Mouse (Mus musculus): ENCODE data around the gene AC140267.1. TPM values are rescaled to one million over a fixed set of nuclear protein-coding genes. Genes with fewer than 3 reads are reported as not detected.

AC140267.1 gene
- polyA plus RNA-seq, 1 experiment from 2014 or later = not detected

- Histone ChIP-seq H3K27ac (ENCODE audit: low read depth, low read length) (no peak overlapping the region), H3K27me3 (ENCODE audit: control insufficient read depth, insufficient read depth, low read length) (no peaks in the 10 kb centered on the region), H3K9me3 (ENCODE audit: control insufficient read depth, low read length) (no peaks in the 10 kb centered on the region), H3K4me2 (replicated peaks; ENCODE audit: low read depth, low read length) (no peak overlapping the region), H3K4me3 (ENCODE audit: low read depth, low read length) (no peak overlapping the region), H3K36me3 (ENCODE audit: control insufficient read depth, insufficient read depth, low read length) (peaks cover 18% of the 10 kb centered on the region; the same call in 1 of the 2 replicates), H3K9ac (ENCODE audit: low read depth, low read length) (no peak overlapping the region), H3K4me1 (replicated peaks; ENCODE audit: control insufficient read depth, insufficient read depth, low read length) (no peaks in the 10 kb centered on the region)
- no peak for DNase-seq (ENCODE audit: low spot score)
- WGBS = 95% methylated on average over 12 of the region's 12 CpGs
- ATAC-seq (ENCODE audit: low FRiP score) = no peak
Measured at GRCm38 (mm10) chr15:80248135-80248534, 12.5 kb downstream of the AC140267.1 start.

- ATAC-seq (ENCODE audit: low FRiP score) (no peak), DNase-seq (ENCODE audit: low spot score) (no peak)
- H3K36me3 ChIP-seq (ENCODE audit: control insufficient read depth, insufficient read depth, low read length) = peaks cover 18% of the 10 kb centered on the region; the same call in 1 of the 2 replicates
- H3K9ac ChIP-seq (ENCODE audit: low read depth, low read length) = no peak overlapping the region
- no peaks in the 10 kb centered on the region for H3K4me1 ChIP-seq (replicated peaks; ENCODE audit: control insufficient read depth, insufficient read depth, low read length)
- no peak overlapping the region for H3K4me2 ChIP-seq (replicated peaks; ENCODE audit: low read depth, low read length)
- H3K27me3 ChIP-seq (ENCODE audit: control insufficient read depth, insufficient read depth, low read length) = no peaks in the 10 kb centered on the region
- WGBS = 100% methylated on average over 1 of the region's 1 CpGs
- H3K27ac ChIP-seq (ENCODE audit: low read depth, low read length) = no peak overlapping the region
- no peak overlapping the region for H3K4me3 ChIP-seq (ENCODE audit: low read depth, low read length)
- no peaks in the 10 kb centered on the region for H3K9me3 ChIP-seq (ENCODE audit: control insufficient read depth, low read length)
Measured at GRCm38 (mm10) chr15:80248596-80248995, 13.0 kb downstream of the AC140267.1 start.

DNA sequence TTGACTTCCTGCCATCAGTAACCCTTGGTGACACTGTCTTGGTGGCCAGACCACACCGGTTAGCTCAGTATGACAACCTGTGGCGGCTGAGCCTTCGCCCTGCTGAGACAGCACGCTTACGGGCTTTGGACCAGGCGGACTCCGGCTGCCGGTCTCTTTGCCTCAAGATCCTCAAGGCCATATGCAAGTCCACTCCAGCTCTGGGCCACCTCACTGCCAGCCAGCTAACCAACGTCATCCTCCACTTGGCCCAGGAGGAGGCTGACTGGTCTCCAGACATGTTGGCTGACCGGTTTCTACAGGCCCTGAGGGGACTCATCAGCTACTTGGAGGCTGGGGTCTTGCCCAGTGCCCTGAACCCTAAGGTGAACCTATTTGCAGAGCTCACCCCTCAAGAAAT is 14.0 kb downstream of the AC140267.1 start:
- Histone ChIP-seq H3K27ac (ENCODE audit: low read depth, low read length) (no peak overlapping the region), H3K4me3 (ENCODE audit: low read depth, low read length) (no peak overlapping the region), H3K36me3 (ENCODE audit: control insufficient read depth, insufficient read depth, low read length) (peaks cover 18% of the 10 kb centered on the region; the same call in 1 of the 2 replicates), H3K9ac (ENCODE audit: low read depth, low read length) (no peak overlapping the region), H3K27me3 (ENCODE audit: control insufficient read depth, insufficient read depth, low read length) (no peaks in the 10 kb centered on the region), H3K4me1 (replicated peaks; ENCODE audit: control insufficient read depth, insufficient read depth, low read length) (peaks cover 4% of the 10 kb centered on the region; the same call in 1 of the 2 replicates), H3K4me2 (replicated peaks; ENCODE audit: low read depth, low read length) (no peak overlapping the region), H3K9me3 (ENCODE audit: control insufficient read depth, low read length) (no peaks in the 10 kb centered on the region)
- 89% methylated on average over 10 of the region's 10 CpGs for WGBS
- DNase-seq (ENCODE audit: low spot score) = no peak
- ATAC-seq (ENCODE audit: low FRiP score) = no peak

DNA sequence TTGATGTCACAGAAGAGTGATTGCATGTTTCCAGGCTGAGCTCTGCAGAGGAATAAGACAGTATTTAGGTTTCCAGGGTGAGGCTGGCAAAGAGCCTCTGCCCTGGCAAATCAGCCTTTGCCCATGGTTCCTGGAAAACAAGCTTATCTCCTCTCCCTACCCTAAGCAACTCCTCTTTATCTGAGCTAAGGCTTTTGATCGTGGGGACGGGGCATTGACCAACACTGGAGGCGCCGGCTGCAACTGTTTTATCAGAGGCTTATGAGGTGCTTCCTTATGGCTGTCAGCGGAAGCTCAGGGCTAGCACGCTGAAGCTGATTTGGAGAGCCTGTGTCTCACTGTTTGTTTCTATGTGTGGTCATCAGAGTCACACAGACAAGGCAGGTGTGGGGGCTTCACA is 15.0 kb downstream of the AC140267.1 start:
- DNase-seq (ENCODE audit: low spot score) (no peak), ATAC-seq (ENCODE audit: low FRiP score) (no peak)
- 93% methylated on average over 6 of the region's 6 CpGs for WGBS
- H3K4me1 ChIP-seq (replicated peaks; ENCODE audit: control insufficient read depth, insufficient read depth, low read length) = peaks cover 4% of the 10 kb centered on the region; the same call in 1 of the 2 replicates
- H3K4me3 ChIP-seq (ENCODE audit: low read depth, low read length) = no peak overlapping the region
- H3K4me2 ChIP-seq (replicated peaks; ENCODE audit: low read depth, low read length) = no peak overlapping the region
- H3K27me3 ChIP-seq (ENCODE audit: control insufficient read depth, insufficient read depth, low read length) = no peaks in the 10 kb centered on the region
- H3K9ac ChIP-seq (ENCODE audit: low read depth, low read length) = no peak overlapping the region
- no peaks in the 10 kb centered on the region for H3K9me3 ChIP-seq (ENCODE audit: control insufficient read depth, low read length)
- no peak overlapping the region for H3K27ac ChIP-seq (ENCODE audit: low read depth, low read length)
- H3K36me3 ChIP-seq (ENCODE audit: control insufficient read depth, insufficient read depth, low read length) = peaks cover 16% of the 10 kb centered on the region; the same call in 1 of the 2 replicates

DNA sequence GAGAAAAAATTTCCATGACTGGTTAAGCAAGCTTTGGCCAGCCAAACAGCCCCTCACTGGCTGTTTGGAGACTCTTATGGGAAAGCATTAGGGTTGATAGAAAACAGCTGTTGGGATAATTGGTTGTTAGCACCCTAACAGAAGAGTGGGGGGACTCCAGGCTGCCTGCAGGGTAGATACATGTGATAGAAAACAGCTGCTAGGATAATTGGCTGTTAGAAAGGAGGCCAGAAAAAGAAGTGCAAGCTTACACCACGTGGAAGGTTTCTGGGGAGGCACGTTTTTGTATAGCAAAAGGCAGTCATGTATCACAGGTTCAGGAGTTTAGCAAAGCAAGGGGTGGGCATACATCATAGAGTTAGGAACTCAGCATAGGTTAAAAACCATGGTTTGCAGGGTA is 17.9 kb downstream of the AC140267.1 start:
- no peak for ATAC-seq (ENCODE audit: low FRiP score)
- peaks cover 28% of the 10 kb centered on the region for H3K36me3 ChIP-seq (ENCODE audit: control insufficient read depth, insufficient read depth, low read length)
- no peaks in the 10 kb centered on the region for H3K9me3 ChIP-seq (ENCODE audit: control insufficient read depth, low read length)
- DNase-seq (ENCODE audit: low spot score) = no peak
- H3K4me2 ChIP-seq (replicated peaks; ENCODE audit: low read depth, low read length) = no peak overlapping the region
- WGBS = 42% methylated on average over 2 of the region's 2 CpGs
- H3K27ac ChIP-seq (ENCODE audit: low read depth, low read length) = peak overlapping the region; percentile 91; the same call in 1 of the 2 replicates
- H3K4me1 ChIP-seq (replicated peaks; ENCODE audit: control insufficient read depth, insufficient read depth, low read length) = peaks cover 12% of the 10 kb centered on the region; the same call in 1 of the 2 replicates
- H3K9ac ChIP-seq (ENCODE audit: low read depth, low read length) = no peak overlapping the region
- H3K4me3 ChIP-seq (ENCODE audit: low read depth, low read length) = no peak overlapping the region
- no peaks in the 10 kb centered on the region for H3K27me3 ChIP-seq (ENCODE audit: control insufficient read depth, insufficient read depth, low read length)

GRCm38 (mm10) chr15:80254207-80254606 is 18.6 kb downstream of the AC140267.1 start:
- no peaks in the 10 kb centered on the region for H3K27me3 ChIP-seq (ENCODE audit: control insufficient read depth, insufficient read depth, low read length)
- WGBS = 59% methylated on average over 6 of the region's 6 CpGs
- H3K27ac ChIP-seq (ENCODE audit: low read depth, low read length) = peak overlapping the region; percentile 91
- ATAC-seq (ENCODE audit: low FRiP score) (no peak), DNase-seq (ENCODE audit: low spot score) (no peak)
- peaks cover 12% of the 10 kb centered on the region; the same call in 1 of the 2 replicates for H3K4me1 ChIP-seq (replicated peaks; ENCODE audit: control insufficient read depth, insufficient read depth, low read length)
- H3K9ac ChIP-seq (ENCODE audit: low read depth, low read length) = peak overlapping the region; percentile 77
- H3K36me3 ChIP-seq (ENCODE audit: control insufficient read depth, insufficient read depth, low read length) = peaks cover 27% of the 10 kb centered on the region
- peak overlapping the region; percentile 100 for H3K4me3 ChIP-seq (ENCODE audit: low read depth, low read length)
- no peaks in the 10 kb centered on the region for H3K9me3 ChIP-seq (ENCODE audit: control insufficient read depth, low read length)
- H3K4me2 ChIP-seq (replicated peaks; ENCODE audit: low read depth, low read length) = peak overlapping the region; percentile 84

GRCm38 (mm10) chr15:80254847-80255645 is 19.4 kb downstream of the AC140267.1 start, which contains the start of gene Atf4:
TSS of gene Atf4 (plus strand) at chr15:80255184.
- no peaks in the 10 kb centered on the region for H3K9me3 ChIP-seq (ENCODE audit: control insufficient read depth, low read length)
- no peaks in the 10 kb centered on the region for H3K27me3 ChIP-seq (ENCODE audit: control insufficient read depth, insufficient read depth, low read length)
- peaks cover 22% of the 10 kb centered on the region for H3K36me3 ChIP-seq (ENCODE audit: control insufficient read depth, insufficient read depth, low read length)
- peak within 1 kb of the TSS; percentile 96 for H3K27ac ChIP-seq (ENCODE audit: low read depth, low read length)
- peak within 1 kb of the TSS; percentile 86 for H3K4me2 ChIP-seq (replicated peaks; ENCODE audit: low read depth, low read length)
- H3K4me3 ChIP-seq (ENCODE audit: low read depth, low read length) = peak within 1 kb of the TSS; percentile 100
- ATAC-seq (ENCODE audit: low FRiP score) = peak; percentile 95
- peak within 1 kb of the TSS; percentile 100 for H3K9ac ChIP-seq (ENCODE audit: low read depth, low read length)
- WGBS = under 1% methylated on average over 52 of the region's 62 CpGs
- DNase-seq (ENCODE audit: low spot score) = peak; percentile 95
- peaks cover 12% of the 10 kb centered on the region; the same call in 1 of the 2 replicates for H3K4me1 ChIP-seq (replicated peaks; ENCODE audit: control insufficient read depth, insufficient read depth, low read length)

DNA sequence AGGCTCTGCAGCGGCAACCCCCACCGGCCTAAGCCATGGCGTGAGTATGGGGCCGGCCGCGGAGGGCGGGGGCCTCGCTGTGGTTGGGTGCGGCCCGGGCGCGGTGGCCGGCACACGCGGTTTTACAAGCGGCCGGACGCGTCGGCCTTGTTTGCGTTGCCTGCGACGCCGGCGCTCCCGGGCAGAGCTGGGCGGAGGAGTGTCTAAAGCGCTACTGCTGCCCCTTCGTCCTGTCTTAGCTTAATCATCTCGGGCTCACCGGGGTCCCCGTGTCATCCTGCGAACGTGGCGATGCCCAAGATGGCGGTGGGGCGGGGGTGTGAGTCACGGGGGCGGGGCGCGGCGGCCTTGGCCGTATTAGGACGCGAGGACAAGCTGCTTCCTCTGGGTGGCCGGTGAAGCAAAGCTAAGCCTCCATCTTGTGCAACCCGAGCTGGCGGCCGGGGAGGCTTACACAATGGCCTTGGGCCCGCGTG is 20.0 kb downstream of the AC140267.1 start:
- Histone ChIP-seq H3K4me1 (replicated peaks; ENCODE audit: control insufficient read depth, insufficient read depth, low read length) (peaks cover 12% of the 10 kb centered on the region; the same call in 1 of the 2 replicates), H3K27me3 (ENCODE audit: control insufficient read depth, insufficient read depth, low read length) (no peaks in the 10 kb centered on the region), H3K4me3 (ENCODE audit: low read depth, low read length) (peak overlapping the region; percentile 100), H3K9me3 (ENCODE audit: control insufficient read depth, low read length) (no peaks in the 10 kb centered on the region), H3K36me3 (ENCODE audit: control insufficient read depth, insufficient read depth, low read length) (peaks cover 20% of the 10 kb centered on the region), H3K4me2 (replicated peaks; ENCODE audit: low read depth, low read length) (peak overlapping the region; percentile 86), H3K27ac (ENCODE audit: low read depth, low read length) (peak overlapping the region; percentile 96), H3K9ac (ENCODE audit: low read depth, low read length) (peak overlapping the region; percentile 100)
- 0% methylated on average over 35 of the region's 51 CpGs for WGBS
- DNase-seq (ENCODE audit: low spot score) (peak; percentile 83), ATAC-seq (ENCODE audit: low FRiP score) (peak; percentile 44)
